Mouse (Mus musculus) ES-E14 (cell line): ENCODE results near the gene Gltpd2. TPM values are rescaled to one million over a fixed set of nuclear protein-coding genes. Genes with fewer than 3 reads are reported as not detected.

ENCODE experiments used
- DNase-seq: peaks from one replicate; pipeline ENCODE4 v3.0.0-alpha.2; 2013; ENCODE audit warnings: low read depth, low spot score
- H3K27ac ChIP-seq: 2 replicates; pipeline ENCODE4 v1.5.1; 2012; ENCODE audit warnings: low read depth, mild to moderate bottlenecking, low read length, moderate library complexity, mixed read lengths; ENCODE audit not compliant: poor library complexity, insufficient read depth, severe bottlenecking
- H3K36me3 ChIP-seq: 2 replicates; pipeline ENCODE4 v1.6.1; 2012; ENCODE audit warnings: mild to moderate bottlenecking, low read length, moderate library complexity, mixed read lengths; ENCODE audit not compliant: control insufficient read depth, poor library complexity, insufficient read depth, severe bottlenecking
- H3K4me1 ChIP-seq, 2 experiments: fragments of 150-350 bp in 1 of 2; sonication (generic) in 1 of 2; 2 replicates each; pipeline ENCODE4 v1.6.1; 2012; ENCODE audit warnings: low read length in 2 of 2, mild to moderate bottlenecking in 1 of 2, mixed read lengths in 1 of 2; ENCODE audit not compliant: control insufficient read depth in 2 of 2, insufficient read depth in 2 of 2, poor library complexity in 1 of 2
- H3K4me3 ChIP-seq, 2 experiments: fragments of 150-350 bp in 1 of 2; sonication (generic) in 1 of 2; 2 replicates each; pipeline ENCODE4 v1.5.1; 2012; ENCODE audit warnings: low read length in 2 of 2, low read depth in 1 of 2, mild to moderate bottlenecking in 1 of 2, mixed read lengths in 1 of 2; ENCODE audit not compliant: insufficient read depth in 1 of 2, poor library complexity in 1 of 2, severe bottlenecking in 1 of 2
- H3K9ac ChIP-seq: 2 replicates; pipeline ENCODE4 v1.6.1; 2012; ENCODE audit warnings: low read depth, mild to moderate bottlenecking, low read length, mixed read lengths; ENCODE audit not compliant: poor library complexity, insufficient read depth, severe bottlenecking
- H3K9me3 ChIP-seq: fragments of 150-350 bp; sonication (generic); 2 replicates; pipeline ENCODE4 v1.6.1; 2012; ENCODE audit warnings: low read depth, mild to moderate bottlenecking, low read length; ENCODE audit not compliant: control insufficient read depth, insufficient read depth
- CHD2 ChIP-seq: IDR thresholded peaks from 2 replicates; pipeline ENCODE4 v1.6.1; 2014; ENCODE audit warnings: mild to moderate bottlenecking, low read depth, low read length, inconsistent platforms
- HCFC1 ChIP-seq: IDR thresholded peaks from 2 replicates; pipeline ENCODE4 v1.6.1; 2012; ENCODE audit warnings: low read length, inconsistent platforms, borderline replicate concordance; ENCODE audit not compliant: insufficient read depth
- MAFK ChIP-seq: IDR thresholded peaks from 2 replicates; pipeline ENCODE4 v1.6.1; 2014; ENCODE audit warnings: mild to moderate bottlenecking, low read depth, low read length, inconsistent platforms; ENCODE audit not compliant: insufficient read depth
- ZC3H11A ChIP-seq: IDR thresholded peaks from 2 replicates; pipeline ENCODE4 v1.6.1; 2012; ENCODE audit warnings: low read depth, mild to moderate bottlenecking, inconsistent platforms, low read length, borderline replicate concordance
- ZNF384 ChIP-seq: IDR thresholded peaks from 2 replicates; pipeline ENCODE4 v1.6.1; 2012; ENCODE audit warnings: low read depth, low read length, inconsistent platforms
- in situ Hi-C, 2 experiments: fragments of 600-800 bp; cut with MboI; formaldehyde crosslinking; loops; one replicate each; pipeline ENCODE4 v1.15.1; 2025; ENCODE audit warnings: low sequenced_read_pairs in 2 of 2, inconsistent platforms in 1 of 2; ENCODE audit not compliant: unreplicated experiment in 2 of 2
- total RNA-seq: library from RNA; depleted of rRNA; stranded (reverse); fragments of 300-350 nt; gene quantifications from 2 replicates; pipeline ENCODE4 v1.2.3, GENCODE M21; 2012

Gltpd2 gene
- total RNA-seq, 1 experiment: 0.54 TPM

GRCm38 (mm10) chr11:70485498-70485897 is 33.5 kb upstream of the Gltpd2 start:
- H3K27ac ChIP-seq: no peak overlapping the region
- DNase-seq: no peak
- H3K36me3 ChIP-seq: no peaks in the 10 kb centered on the region
- TF ChIP-seq HCFC1 (no peak), CHD2 (no peak), ZC3H11A (no peak), MAFK (no peak), ZNF384 (no peak)
- no peak overlapping the region for H3K4me3 ChIP-seq
- H3K9ac ChIP-seq: no peak overlapping the region
- no peaks in the 10 kb centered on the region; a peak in 1 of 4 replicates for H3K4me1 ChIP-seq
- in situ Hi-C loops: no loop called here
- H3K9me3 ChIP-seq: no peaks in the 10 kb centered on the region

GRCm38 (mm10) chr11:70487816-70488215 is 31.2 kb upstream of the Gltpd2 start:
- in situ Hi-C loops: no loop called here
- no peak for TF ChIP-seq CHD2
- TF ChIP-seq MAFK: no peak
- TF ChIP-seq ZNF384: no peak
- TF ChIP-seq HCFC1: no peak
- TF ChIP-seq ZC3H11A: no peak
- H3K27ac ChIP-seq: no peak overlapping the region
- H3K4me3 ChIP-seq: no peak overlapping the region
- H3K9ac ChIP-seq: no peak overlapping the region
- H3K4me1 ChIP-seq: no peaks in the 10 kb centered on the region; a peak in 1 of 4 replicates
- H3K36me3 ChIP-seq: no peaks in the 10 kb centered on the region
- no peaks in the 10 kb centered on the region for H3K9me3 ChIP-seq
- DNase-seq: no peak

GRCm38 (mm10) chr11:70489138-70489537 is 29.9 kb upstream of the Gltpd2 start:
- Histone ChIP-seq H3K4me1 (no peaks in the 10 kb centered on the region), H3K27ac (no peak overlapping the region), H3K9me3 (no peaks in the 10 kb centered on the region), H3K36me3 (no peaks in the 10 kb centered on the region), H3K9ac (no peak overlapping the region), H3K4me3 (no peak overlapping the region)
- in situ Hi-C loops: no loop called here
- no peak for DNase-seq
- TF ChIP-seq MAFK (no peak), ZNF384 (no peak), CHD2 (no peak), HCFC1 (no peak), ZC3H11A (no peak)

GRCm38 (mm10) chr11:70489684-70490083 is 29.3 kb upstream of the Gltpd2 start:
- Histone ChIP-seq H3K27ac (no peak overlapping the region), H3K4me1 (no peaks in the 10 kb centered on the region), H3K36me3 (no peaks in the 10 kb centered on the region), H3K9ac (no peak overlapping the region), H3K4me3 (no peak overlapping the region), H3K9me3 (no peaks in the 10 kb centered on the region)
- DNase-seq: no peak
- in situ Hi-C loops: no loop called here
- TF ChIP-seq HCFC1 (no peak), MAFK (no peak), ZC3H11A (no peak), CHD2 (no peak)
